Mouse (Mus musculus): Measurements from ENCODE around the gene Mfsd11. TPM values are rescaled to one million over a fixed set of nuclear protein-coding genes. Genes with fewer than 3 reads are reported as not detected.

Gene Mfsd11
- total and polyA plus RNA-seq, 2 experiments from 2014 or later: 38.2 to 52.4 TPM

- Histone ChIP-seq H3K9me3 (ENCODE audit: low read length) (no peaks in the 10 kb centered on the region), H3K27me3 (ENCODE audit: insufficient read depth, low read length) (no peaks in the 10 kb centered on the region), H3K9ac (peak overlapping the region; percentile 95), H3K36me3 (ENCODE audit: insufficient read depth) (peaks cover 9% of the 10 kb centered on the region), H3K4me3 (ENCODE audit: low read depth, low read length) (peak overlapping the region; percentile 99), H3K27ac (ENCODE audit: low read depth, low read length) (peak overlapping the region; percentile 99), H3K4me1 (ENCODE audit: insufficient read depth) (peaks cover 20% of the 10 kb centered on the region), H3K4me2 (ENCODE audit: low read depth) (peak overlapping the region; percentile 76)
- DNase-seq (no peak), ATAC-seq (no peak)
- WGBS: 1% methylated on average over 29 of the region's 29 CpGs
- TF ChIP-seq CTCF (IDR thresholded peaks at IDR 0.05; ENCODE audit: low read depth): no peak
Measured at GRCm38 (mm10) chr11:116851576-116852290, 507 bp upstream of the Mfsd11 start.

- no peaks in the 10 kb centered on the region for H3K9me3 ChIP-seq (ENCODE audit: low read length)
- peak within 1 kb of the TSS; percentile 76 for H3K4me2 ChIP-seq (ENCODE audit: low read depth)
- peak within 1 kb of the TSS; percentile 95 for H3K9ac ChIP-seq
- H3K27ac ChIP-seq (ENCODE audit: low read depth, low read length): peak within 1 kb of the TSS; percentile 99
- H3K4me1 ChIP-seq (ENCODE audit: insufficient read depth): peaks cover 20% of the 10 kb centered on the region
- WGBS: under 1% methylated on average over 59 of the region's 74 CpGs
- no peak for TF ChIP-seq CTCF (IDR thresholded peaks at IDR 0.05; ENCODE audit: low read depth)
- peak; percentile 88 for ATAC-seq
- DNase-seq: peak; percentile 99
- peaks cover 9% of the 10 kb centered on the region for H3K36me3 ChIP-seq (ENCODE audit: insufficient read depth)
- H3K27me3 ChIP-seq (ENCODE audit: insufficient read depth, low read length): no peaks in the 10 kb centered on the region
- peak within 1 kb of the TSS; percentile 99 for H3K4me3 ChIP-seq (ENCODE audit: low read depth, low read length)
Measured at GRCm38 (mm10) chr11:116852891-116853511, 761 bp downstream of the Mfsd11 start, which contains the start of gene Srsf2. TSS of gene Srsf2 (minus strand) at chr11:116853094.

DNA sequence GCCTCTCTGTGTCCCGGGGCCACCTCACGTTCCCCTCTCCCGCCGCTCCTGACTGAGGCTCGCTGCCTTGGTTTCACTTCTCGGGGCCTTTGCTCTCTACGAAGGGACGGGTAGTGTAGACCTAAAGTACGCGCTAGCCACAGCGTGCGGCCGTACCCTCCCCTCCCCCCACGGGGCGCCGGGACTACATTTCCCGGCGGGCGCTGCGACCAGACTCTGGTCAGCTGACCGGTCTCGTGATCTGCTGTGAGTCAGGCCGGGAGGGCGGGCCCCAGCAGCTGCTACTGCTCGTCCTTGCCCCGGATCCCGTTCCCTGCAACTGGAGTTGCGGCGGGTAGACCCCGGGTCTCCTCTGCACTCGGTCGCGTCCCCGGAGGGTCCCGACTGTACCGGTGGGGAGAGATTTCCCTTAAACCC lies 1.3 kb downstream of the Mfsd11 start:
- TF ChIP-seq CTCF (IDR thresholded peaks at IDR 0.05; ENCODE audit: low read depth): no peak
- peaks cover 8% of the 10 kb centered on the region; the same call in 1 of the 2 replicates for H3K36me3 ChIP-seq (ENCODE audit: insufficient read depth)
- H3K27ac ChIP-seq (ENCODE audit: low read depth, low read length): peak overlapping the region; percentile 99
- H3K27me3 ChIP-seq (ENCODE audit: insufficient read depth, low read length): no peaks in the 10 kb centered on the region
- peak overlapping the region; percentile 72 for H3K4me2 ChIP-seq (ENCODE audit: low read depth)
- ATAC-seq: peak; percentile 88
- H3K4me1 ChIP-seq (ENCODE audit: insufficient read depth): peaks cover 20% of the 10 kb centered on the region
- peak overlapping the region; percentile 99 for H3K4me3 ChIP-seq (ENCODE audit: low read depth, low read length)
- under 1% methylated on average over 36 of the region's 36 CpGs for WGBS
- H3K9ac ChIP-seq: peak overlapping the region; percentile 95
- H3K9me3 ChIP-seq (ENCODE audit: low read length): no peaks in the 10 kb centered on the region
- DNase-seq: peak; percentile 97

DNA sequence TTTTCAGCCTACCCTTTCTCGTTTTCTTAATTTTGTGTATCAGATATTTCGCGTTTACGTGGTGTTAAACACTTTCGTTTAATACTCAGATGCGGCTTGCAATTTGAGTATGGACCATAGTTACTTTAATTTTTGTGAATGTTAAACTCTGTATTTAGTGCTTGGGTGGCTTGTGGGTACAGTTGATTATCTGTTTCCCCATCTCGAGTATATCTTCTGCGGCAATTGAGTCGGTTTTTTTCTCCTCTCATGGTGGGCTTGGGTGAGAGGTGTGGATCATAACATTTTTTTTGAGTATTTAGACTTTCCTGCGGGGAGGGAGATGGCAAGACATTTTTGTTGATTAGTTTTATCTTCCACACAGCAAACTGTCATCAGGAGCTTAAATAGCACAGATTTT lies 2.0 kb downstream of the Mfsd11 start:
- no peaks in the 10 kb centered on the region for H3K27me3 ChIP-seq (ENCODE audit: insufficient read depth, low read length)
- DNase-seq (no peak), ATAC-seq (no peak)
- no peak for TF ChIP-seq CTCF (IDR thresholded peaks at IDR 0.05; ENCODE audit: low read depth)
- H3K9me3 ChIP-seq (ENCODE audit: low read length): no peaks in the 10 kb centered on the region
- peaks cover 20% of the 10 kb centered on the region for H3K4me1 ChIP-seq (ENCODE audit: insufficient read depth)
- peak overlapping the region; percentile 95 for H3K9ac ChIP-seq
- H3K4me3 ChIP-seq (ENCODE audit: low read depth, low read length): peak overlapping the region; percentile 99
- peaks cover 4% of the 10 kb centered on the region for H3K36me3 ChIP-seq (ENCODE audit: insufficient read depth)
- peak overlapping the region; percentile 72 for H3K4me2 ChIP-seq (ENCODE audit: low read depth)
- 45% methylated on average over 10 of the region's 10 CpGs for WGBS
- peak overlapping the region; percentile 99; the same call in 1 of the 2 replicates for H3K27ac ChIP-seq (ENCODE audit: low read depth, low read length)

- Histone ChIP-seq H3K4me3 (ENCODE audit: low read depth, low read length) (no peak overlapping the region), H3K4me2 (ENCODE audit: low read depth) (no peak overlapping the region), H3K36me3 (ENCODE audit: insufficient read depth) (peaks cover 31% of the 10 kb centered on the region), H3K9ac (no peak overlapping the region), H3K27me3 (ENCODE audit: insufficient read depth, low read length) (no peaks in the 10 kb centered on the region), H3K4me1 (ENCODE audit: insufficient read depth) (peaks cover 10% of the 10 kb centered on the region), H3K27ac (ENCODE audit: low read depth, low read length) (no peak overlapping the region), H3K9me3 (ENCODE audit: low read length) (no peaks in the 10 kb centered on the region)
- ATAC-seq (no peak), DNase-seq (no peak)
- no peak for TF ChIP-seq CTCF (IDR thresholded peaks at IDR 0.05; ENCODE audit: low read depth)
- WGBS: 87% methylated on average over 12 of the region's 12 CpGs
Measured at GRCm38 (mm10) chr11:116857183-116857850, 5.1 kb downstream of the Mfsd11 start.

- ATAC-seq (no peak), DNase-seq (no peak)
- Histone ChIP-seq H3K4me3 (ENCODE audit: low read depth, low read length) (no peak overlapping the region), H3K9me3 (ENCODE audit: low read length) (no peaks in the 10 kb centered on the region), H3K9ac (no peak overlapping the region), H3K27ac (ENCODE audit: low read depth, low read length) (no peak overlapping the region), H3K4me2 (ENCODE audit: low read depth) (no peak overlapping the region), H3K4me1 (ENCODE audit: insufficient read depth) (no peaks in the 10 kb centered on the region), H3K36me3 (ENCODE audit: insufficient read depth) (peaks cover 93% of the 10 kb centered on the region), H3K27me3 (ENCODE audit: insufficient read depth, low read length) (no peaks in the 10 kb centered on the region)
- no peak for TF ChIP-seq CTCF (IDR thresholded peaks at IDR 0.05; ENCODE audit: low read depth)
- WGBS: 90% methylated on average over 10 of the region's 10 CpGs
Measured at GRCm38 (mm10) chr11:116864444-116864843, 12.2 kb downstream of the Mfsd11 start.

All from forebrain, postnatal 0 days (tissue).